Mouse (Mus musculus): ENCODE data around the gene Nudt9. TPM values are rescaled to one million over a fixed set of nuclear protein-coding genes. Genes with fewer than 3 reads are reported as not detected.

The Nudt9 gene
- polyA plus RNA-seq, 1 experiment from 2014 or later = 57.1 TPM

DNA sequence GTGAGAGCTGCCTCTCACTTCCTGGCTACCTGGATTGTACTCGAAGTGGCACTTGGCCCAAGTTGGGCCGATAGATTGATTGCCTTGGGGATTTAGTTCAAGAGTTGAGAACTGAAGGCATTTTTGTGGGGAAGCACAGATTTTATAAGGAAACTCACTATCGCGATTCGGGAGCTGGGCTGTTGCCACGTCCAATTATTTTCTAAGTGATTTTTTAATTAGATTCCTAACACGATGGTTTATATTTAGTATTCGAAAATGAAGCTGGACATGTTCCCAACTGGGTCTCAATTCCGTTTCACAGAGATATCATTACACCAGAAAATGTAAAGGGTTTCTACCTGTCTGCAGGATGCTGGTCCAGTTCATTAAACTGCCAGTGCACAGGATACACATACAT, 39.3 kb downstream of the Nudt9 start:
- H3K9me3 ChIP-seq (ENCODE audit: control insufficient read depth, low read length) = no peaks in the 10 kb centered on the region
- peaks cover 11% of the 10 kb centered on the region; the same call in 1 of the 2 replicates for H3K36me3 ChIP-seq (ENCODE audit: control insufficient read depth, insufficient read depth, low read length)
- H3K4me2 ChIP-seq (replicated peaks; ENCODE audit: low read depth) = no peak overlapping the region
- no peak overlapping the region for H3K4me3 ChIP-seq (ENCODE audit: low read depth, low read length)
- no peak for TF ChIP-seq CTCF (IDR thresholded peaks at IDR 0.05; ENCODE audit: low read depth)
- TF ChIP-seq EP300 (optimal IDR thresholded peaks at IDR 0.05) = no peak
- H3K27ac ChIP-seq (replicated peaks) = no peak overlapping the region
- DNase-seq (ENCODE audit: low spot score) = no peak
- H3K4me1 ChIP-seq (replicated peaks; ENCODE audit: control insufficient read depth, insufficient read depth) = no peaks in the 10 kb centered on the region
- H3K27me3 ChIP-seq (ENCODE audit: control insufficient read depth, insufficient read depth, low read length) = no peaks in the 10 kb centered on the region
- no peak for ATAC-seq (ENCODE audit: low FRiP score, low TSS enrichment)
- WGBS = 87% methylated on average over 9 of the region's 9 CpGs
- H3K9ac ChIP-seq (ENCODE audit: low read length) = no peak overlapping the region

DNA sequence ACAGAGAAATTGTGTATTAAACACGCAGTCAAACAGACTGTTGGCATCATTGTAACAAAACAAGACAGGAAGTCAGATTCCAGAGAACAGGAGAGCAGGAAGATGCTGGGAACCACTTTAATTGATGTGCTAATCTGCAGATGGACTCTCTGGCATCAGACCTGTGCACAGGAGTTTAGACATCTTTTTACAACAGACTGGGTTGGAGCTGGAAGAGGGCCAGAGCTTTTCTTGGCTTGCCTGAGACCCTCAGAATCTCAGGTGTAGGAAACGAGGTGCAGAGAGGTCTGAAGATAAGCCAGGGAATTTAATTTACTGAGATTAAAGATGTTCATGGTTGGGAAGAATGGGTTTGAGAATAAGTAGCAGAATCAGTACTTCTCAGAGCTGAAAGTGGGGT, 43.6 kb downstream of the Nudt9 start:
- Histone ChIP-seq H3K36me3 (ENCODE audit: control insufficient read depth, insufficient read depth, low read length) (peaks cover 10% of the 10 kb centered on the region; the same call in 1 of the 2 replicates), H3K27ac (replicated peaks) (no peak overlapping the region), H3K27me3 (ENCODE audit: control insufficient read depth, insufficient read depth, low read length) (no peaks in the 10 kb centered on the region), H3K9ac (ENCODE audit: low read length) (no peak overlapping the region), H3K4me3 (ENCODE audit: low read depth, low read length) (no peak overlapping the region), H3K4me2 (replicated peaks; ENCODE audit: low read depth) (no peak overlapping the region), H3K9me3 (ENCODE audit: control insufficient read depth, low read length) (no peaks in the 10 kb centered on the region), H3K4me1 (replicated peaks; ENCODE audit: control insufficient read depth, insufficient read depth) (no peaks in the 10 kb centered on the region)
- TF ChIP-seq EP300 (optimal IDR thresholded peaks at IDR 0.05) (no peak), CTCF (IDR thresholded peaks at IDR 0.05; ENCODE audit: low read depth) (no peak)
- 87% methylated on average over 2 of the region's 2 CpGs for WGBS
- no peak for ATAC-seq (ENCODE audit: low FRiP score, low TSS enrichment)
- no peak for DNase-seq (ENCODE audit: low spot score)

DNA sequence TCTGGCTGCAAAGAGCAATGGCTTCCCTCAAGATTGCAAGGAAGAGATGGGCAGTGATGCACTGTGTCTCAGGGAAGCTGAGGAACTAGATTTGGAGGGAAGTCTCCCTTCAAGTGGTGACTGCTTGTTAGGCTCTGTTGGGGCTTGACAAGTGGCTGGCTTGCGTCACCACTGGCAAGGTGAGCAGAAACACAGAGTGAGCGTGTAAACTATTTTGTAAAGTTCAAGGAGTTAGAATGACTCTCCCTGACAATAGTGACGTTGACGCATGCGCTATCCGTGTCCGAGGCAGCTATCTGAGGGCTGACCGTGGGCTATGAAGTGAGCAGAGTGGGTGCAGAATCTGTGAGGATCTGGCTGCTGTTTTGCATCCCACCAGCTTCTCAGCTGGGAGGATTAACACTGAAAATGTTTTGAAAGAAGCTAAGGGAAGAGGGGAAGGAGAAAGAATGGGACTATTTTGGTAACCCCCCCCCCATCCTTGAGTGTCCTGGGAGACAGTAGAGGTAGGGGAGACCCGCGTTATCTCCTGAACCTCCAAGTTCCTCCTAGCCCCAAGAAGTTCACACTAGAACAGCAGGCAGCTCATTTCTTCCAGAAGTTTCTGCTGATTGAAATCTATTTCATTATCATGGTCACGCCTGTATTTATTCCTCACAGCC, 49.4 kb downstream of the Nudt9 start:
- ATAC-seq (ENCODE audit: low FRiP score, low TSS enrichment) (peak; percentile 21), DNase-seq (ENCODE audit: low spot score) (no peak)
- Histone ChIP-seq H3K9me3 (ENCODE audit: control insufficient read depth, low read length) (no peaks in the 10 kb centered on the region), H3K4me1 (replicated peaks; ENCODE audit: control insufficient read depth, insufficient read depth) (peaks cover 3% of the 10 kb centered on the region; the same call in 1 of the 2 replicates), H3K4me3 (ENCODE audit: low read depth, low read length) (no peak overlapping the region), H3K27ac (replicated peaks) (peak overlapping the region; percentile 85), H3K4me2 (replicated peaks; ENCODE audit: low read depth) (peak overlapping the region; percentile 34; the same call in 1 of the 2 replicates), H3K36me3 (ENCODE audit: control insufficient read depth, insufficient read depth, low read length) (no peaks in the 10 kb centered on the region), H3K9ac (ENCODE audit: low read length) (no peak overlapping the region), H3K27me3 (ENCODE audit: control insufficient read depth, insufficient read depth, low read length) (no peaks in the 10 kb centered on the region)
- no peak for TF ChIP-seq CTCF (IDR thresholded peaks at IDR 0.05; ENCODE audit: low read depth)
- no peak for TF ChIP-seq EP300 (optimal IDR thresholded peaks at IDR 0.05)
- 31% methylated on average over 11 of the region's 11 CpGs for WGBS

DNA sequence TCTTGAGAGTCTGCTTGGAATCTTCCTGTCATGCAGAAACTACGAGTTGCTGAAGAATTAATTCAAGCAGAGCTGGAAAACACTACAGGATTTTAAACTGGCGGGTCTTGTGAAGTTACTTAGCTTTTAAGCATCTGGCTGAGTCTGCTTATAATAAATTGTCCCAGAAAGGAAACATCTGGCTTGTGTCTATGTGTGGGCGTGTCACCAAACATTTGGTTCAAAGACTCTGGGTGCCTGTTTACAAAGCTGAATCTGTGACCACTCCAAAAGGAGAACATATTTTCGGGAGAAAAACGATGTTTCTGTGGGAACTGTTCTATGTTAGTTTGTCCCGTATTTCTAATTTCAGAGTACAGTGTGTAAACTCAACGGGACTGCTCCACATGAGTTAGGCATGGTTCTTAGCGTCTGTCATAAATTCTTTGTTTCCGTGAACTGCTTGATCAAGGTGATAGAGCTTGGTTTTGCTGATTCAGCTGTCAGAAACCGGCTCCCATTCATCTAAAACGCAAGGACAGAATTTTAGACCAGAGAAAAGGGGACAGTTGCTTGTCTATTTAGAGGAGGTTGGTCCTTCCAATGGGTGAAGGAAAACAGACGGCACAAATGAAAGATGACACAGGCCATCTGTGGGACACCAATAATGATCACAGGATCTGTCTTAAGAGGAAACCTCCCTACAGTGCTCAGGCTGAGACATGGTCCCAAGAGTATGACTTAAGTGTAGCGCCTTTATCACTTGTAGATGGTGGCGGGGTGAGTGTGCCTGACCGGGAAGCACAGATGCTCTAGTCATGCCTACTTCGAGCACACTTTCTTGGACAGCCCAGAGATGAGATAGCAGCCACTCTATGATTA, 50.2 kb downstream of the Nudt9 start:
- Histone ChIP-seq H3K9ac (ENCODE audit: low read length) (no peak overlapping the region), H3K4me2 (replicated peaks; ENCODE audit: low read depth) (no peak overlapping the region), H3K27ac (replicated peaks) (peak overlapping the region; percentile 86), H3K36me3 (ENCODE audit: control insufficient read depth, insufficient read depth, low read length) (no peaks in the 10 kb centered on the region), H3K9me3 (ENCODE audit: control insufficient read depth, low read length) (no peaks in the 10 kb centered on the region), H3K27me3 (ENCODE audit: control insufficient read depth, insufficient read depth, low read length) (no peaks in the 10 kb centered on the region), H3K4me3 (ENCODE audit: low read depth, low read length) (no peak overlapping the region), H3K4me1 (replicated peaks; ENCODE audit: control insufficient read depth, insufficient read depth) (peaks cover 3% of the 10 kb centered on the region; the same call in 1 of the 2 replicates)
- TF ChIP-seq CTCF (IDR thresholded peaks at IDR 0.05; ENCODE audit: low read depth) = no peak
- TF ChIP-seq EP300 (optimal IDR thresholded peaks at IDR 0.05) = peak; percentile 77
- DNase-seq (ENCODE audit: low spot score) (no peak), ATAC-seq (ENCODE audit: low FRiP score, low TSS enrichment) (peak; percentile 83)
- 42% methylated on average over 16 of the region's 16 CpGs for WGBS

DNA sequence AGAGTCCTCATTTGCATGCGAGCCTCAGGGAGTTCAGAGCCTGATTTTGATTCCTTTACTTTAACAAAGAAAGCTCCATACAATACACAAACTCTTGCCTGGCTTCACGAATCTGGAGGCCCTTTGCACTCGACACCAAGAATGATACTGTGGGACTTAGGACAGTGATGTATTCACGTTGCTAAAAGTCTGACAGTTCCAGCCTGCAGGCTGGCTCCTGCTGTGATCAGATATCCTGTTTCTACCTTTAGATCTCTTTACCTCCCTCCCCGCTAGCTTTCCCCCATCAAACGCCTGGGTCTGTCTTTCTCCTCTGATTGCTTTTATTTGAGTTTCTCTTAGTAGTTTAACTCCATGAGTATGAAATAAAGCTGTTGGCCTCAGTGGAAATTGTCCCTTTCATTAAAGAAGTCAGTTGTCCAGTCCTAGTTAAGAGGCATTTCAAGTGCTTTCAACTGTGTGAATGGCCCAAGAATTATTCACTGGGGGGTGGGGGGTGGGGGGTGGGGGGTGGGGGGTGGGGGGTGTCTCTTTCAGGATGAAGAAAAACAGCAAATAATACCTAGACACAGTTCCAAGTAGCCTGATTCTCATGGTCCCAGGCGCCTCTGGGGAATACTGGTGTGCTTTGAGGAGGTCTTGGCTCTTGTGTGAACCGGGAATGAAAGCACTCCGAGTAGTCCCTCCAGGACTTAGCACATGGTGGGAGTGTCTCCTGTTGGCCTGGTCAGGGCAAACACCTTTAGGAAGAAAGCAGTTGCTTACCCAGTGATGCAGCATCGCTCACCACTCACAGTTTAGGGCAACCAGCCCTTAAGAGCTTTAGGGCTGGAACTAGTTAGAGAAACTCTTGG, 55.8 kb downstream of the Nudt9 start:
- no peaks in the 10 kb centered on the region for H3K36me3 ChIP-seq (ENCODE audit: control insufficient read depth, insufficient read depth, low read length)
- H3K9ac ChIP-seq (ENCODE audit: low read length) = no peak overlapping the region
- no peaks in the 10 kb centered on the region for H3K27me3 ChIP-seq (ENCODE audit: control insufficient read depth, insufficient read depth, low read length)
- H3K4me2 ChIP-seq (replicated peaks; ENCODE audit: low read depth) = no peak overlapping the region
- no peak for ATAC-seq (ENCODE audit: low FRiP score, low TSS enrichment)
- 44% methylated on average over 10 of the region's 10 CpGs for WGBS
- no peaks in the 10 kb centered on the region for H3K9me3 ChIP-seq (ENCODE audit: control insufficient read depth, low read length)
- H3K4me1 ChIP-seq (replicated peaks; ENCODE audit: control insufficient read depth, insufficient read depth) = no peaks in the 10 kb centered on the region
- TF ChIP-seq EP300 (optimal IDR thresholded peaks at IDR 0.05) = no peak
- 0 out of 2 replicates have a peak overlapping the region, but pooled peaks have one; percentile 8 for H3K27ac ChIP-seq (replicated peaks)
- no peak for DNase-seq (ENCODE audit: low spot score)
- H3K4me3 ChIP-seq (ENCODE audit: low read depth, low read length) = no peak overlapping the region

Data from stomach, postnatal 0 days (tissue).